11 mouse cellular contexts compared by ENCODE assay signal in genomic region chr5:128813121-128813520, GRCm38 (mm10).
DNase-seq lines count a peak whose midpoint lies in the region; ATAC-seq lines count a peak whose summit lies in the region.
"Had no signal": no experiment of that assay in that cellular context is flagged by ENCODE, and none has a peak within 500 bp of the region (broad histone marks: within the 10 kb centered on the region; RNA-seq: fewer than 3 reads in every experiment).

No protein-coding gene starts in this region.

- H3K9me3 ChIP-seq in embryonic facial prominence, embryonic 14.5 days (ENCODE audit: control insufficient read depth, low read length) = no peaks in the 10 kb centered on the region
- H3K9me3 ChIP-seq: forebrain, embryonic 13.5 days; limb, embryonic 12.5 days had no signal

- H3K27me3 ChIP-seq in embryonic facial prominence, embryonic 14.5 days (replicated peaks; ENCODE audit: control insufficient read depth, insufficient read depth, low read length) = no peaks in the 10 kb centered on the region

- no peaks in the 10 kb centered on the region for H3K36me3 ChIP-seq in embryonic facial prominence, embryonic 14.5 days (ENCODE audit: control insufficient read depth, insufficient read depth, low read length)
- H3K36me3 ChIP-seq: limb, embryonic 12.5 days had no signal

- no peak overlapping the region for H3K9ac ChIP-seq in embryonic facial prominence, embryonic 14.5 days (ENCODE audit: low read depth, low read length)
- H3K9ac ChIP-seq: forebrain, embryonic 13.5 days; limb, embryonic 12.5 days had no signal

- H3K4me1 ChIP-seq in embryonic facial prominence, embryonic 14.5 days (ENCODE audit: control insufficient read depth, insufficient read depth, low read length) = no peaks in the 10 kb centered on the region
- H3K4me1 ChIP-seq: limb, embryonic 12.5 days had no signal

- no peak for ATAC-seq in embryonic facial prominence, embryonic 14.5 days (ENCODE audit: low read depth)
- ATAC-seq: forebrain, embryonic 13.5 days had no signal

- no peak overlapping the region for H3K27ac ChIP-seq in embryonic facial prominence, embryonic 14.5 days (replicated peaks; ENCODE audit: low read depth, low read length)
- H3K27ac ChIP-seq: forebrain, embryonic 13.5 days; limb, embryonic 12.5 days had no signal

- peak; percentile 11 for DNase-seq in kidney, postnatal 10 days
- DNase-seq in kidney, postnatal 14 days = no peak
- DNase-seq in thymus, postnatal 14 days = peak; percentile 7
- no peak for DNase-seq in thymus, postnatal 36 days
- peak; percentile 3 for DNase-seq in embryonic facial prominence, embryonic 14.5 days (ENCODE audit: low spot score)
- DNase-seq in adrenal gland, postnatal 14 days = no peak
- DNase-seq in gastrocnemius, postnatal 25 days = no peak
- no peak for DNase-seq in urinary bladder, adult 2 months (ENCODE audit: low spot score)
- DNase-seq: kidney, adult 18-20 months had no signal

- H3K4me2 ChIP-seq in embryonic facial prominence, embryonic 14.5 days (ENCODE audit: low read depth, low read length) = no peak overlapping the region
- H3K4me2 ChIP-seq: forebrain, embryonic 13.5 days; limb, embryonic 12.5 days had no signal

- WGBS in embryonic facial prominence, embryonic 14.5 days = 23% methylated on average over 11 of the region's 11 CpGs

- no peak overlapping the region for H3K4me3 ChIP-seq in embryonic facial prominence, embryonic 14.5 days (ENCODE audit: low read depth, low read length)
- H3K4me3 ChIP-seq: forebrain, embryonic 13.5 days; limb, embryonic 12.5 days had no signal

Comparison
In these comparisons a context has a peak if more than half of its experiments do, and no peak if none do; other contexts are left out.
1. DNase-seq: peak in kidney, postnatal 10 days (single experiment), thymus, postnatal 14 days (single experiment) and embryonic facial prominence, embryonic 14.5 days (single experiment); none in kidney, postnatal 14 days (single experiment), thymus, postnatal 36 days (0 of 2), adrenal gland, postnatal 14 days (single experiment), gastrocnemius, postnatal 25 days (single experiment) and urinary bladder, adult 2 months (single experiment).